Comparison of ENCODE assay signal across 29 mouse cellular contexts in the genomic region with DNA sequence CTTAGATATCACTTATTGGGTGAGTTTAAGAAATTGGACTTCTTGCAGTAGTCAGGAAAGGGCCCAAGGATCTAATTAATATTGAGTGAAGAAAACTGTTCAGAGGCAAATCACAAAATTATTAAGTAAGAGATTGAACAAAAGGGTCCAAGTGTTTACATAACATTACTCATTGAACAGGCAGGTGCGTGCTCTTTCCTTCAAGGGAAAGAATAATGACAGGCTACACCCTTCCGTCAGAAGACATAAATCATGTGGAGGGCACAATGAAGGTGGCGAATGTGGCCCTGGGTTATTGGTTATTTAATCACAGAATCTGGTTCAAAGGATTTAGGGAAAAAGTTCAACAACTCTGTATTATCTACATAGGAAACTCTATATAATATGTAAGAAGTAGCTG.
"Had no signal": no experiment of that assay in that cellular context is flagged by ENCODE, and none has a peak within 500 bp of the region (broad histone marks: within the 10 kb centered on the region; RNA-seq: fewer than 3 reads in every experiment).

No protein-coding gene starts in this region.

- H3K4me2 ChIP-seq: embryonic facial prominence, embryonic 12.5 days; embryonic facial prominence, embryonic 13.5 days; embryonic facial prominence, embryonic 15.5 days; forebrain, embryonic 12.5 days; forebrain, embryonic 13.5 days; forebrain, embryonic 15.5 days had no signal

- H3K36me3 ChIP-seq: embryonic facial prominence, embryonic 10.5 days; embryonic facial prominence, embryonic 12.5 days; embryonic facial prominence, embryonic 13.5 days; embryonic facial prominence, embryonic 15.5 days; forebrain, embryonic 10.5 days; forebrain, embryonic 12.5 days; forebrain, embryonic 15.5 days had no signal

- DNase-seq: cerebellum, adult 2 months; cerebellum, adult 8-10 months; cerebellum, adult 9-10 months; cerebellum, adult 9-11 months; cerebellum, postnatal 10 days; cerebellum, postnatal 14 days; cerebellum, postnatal 25 days; cerebellum, postnatal 36 days; embryo, embryonic 11 days; forebrain, postnatal 0 days; gastrocnemius, adult 2 months; gastrocnemius, postnatal 10 days; gastrocnemius, postnatal 14 days; gastrocnemius, postnatal 25 days; gastrocnemius, postnatal 36 days; heart, adult 11 months; heart, adult 18-20 months; heart, adult 2 months had no signal

- H3K4me3 ChIP-seq: embryonic facial prominence, embryonic 10.5 days; embryonic facial prominence, embryonic 12.5 days; embryonic facial prominence, embryonic 13.5 days; embryonic facial prominence, embryonic 15.5 days; erythroblast, embryonic 14.5 days; forebrain, embryonic 10.5 days; forebrain, embryonic 12.5 days; forebrain, embryonic 13.5 days; forebrain, embryonic 15.5 days; gastrocnemius, adult 2 months; heart, adult 2 months had no signal

- H3K27ac ChIP-seq: embryonic facial prominence, embryonic 10.5 days; embryonic facial prominence, embryonic 12.5 days; embryonic facial prominence, embryonic 13.5 days; embryonic facial prominence, embryonic 15.5 days; forebrain, embryonic 10.5 days; forebrain, embryonic 12.5 days; forebrain, embryonic 13.5 days; forebrain, embryonic 15.5 days; gastrocnemius, adult 2 months; heart, adult 2 months had no signal

- H3K4me1 ChIP-seq: embryonic facial prominence, embryonic 10.5 days; embryonic facial prominence, embryonic 12.5 days; embryonic facial prominence, embryonic 13.5 days; embryonic facial prominence, embryonic 15.5 days; forebrain, embryonic 10.5 days; forebrain, embryonic 12.5 days; forebrain, embryonic 13.5 days had no signal

- H3K27me3 ChIP-seq: embryonic facial prominence, embryonic 12.5 days; embryonic facial prominence, embryonic 13.5 days; embryonic facial prominence, embryonic 15.5 days; forebrain, embryonic 12.5 days; forebrain, embryonic 13.5 days; forebrain, embryonic 15.5 days had no signal

- H3K9me3 ChIP-seq: embryonic facial prominence, embryonic 10.5 days; embryonic facial prominence, embryonic 12.5 days; embryonic facial prominence, embryonic 13.5 days; embryonic facial prominence, embryonic 15.5 days; forebrain, embryonic 10.5 days; forebrain, embryonic 12.5 days; forebrain, embryonic 13.5 days; forebrain, embryonic 15.5 days had no signal

- ATAC-seq: forebrain, embryonic 13.5 days; forebrain, embryonic 14.5 days; forebrain, embryonic 15.5 days; forebrain, embryonic 16.5 days; forebrain, postnatal 0 days had no signal

- H3K9ac ChIP-seq: embryonic facial prominence, embryonic 12.5 days; embryonic facial prominence, embryonic 13.5 days; embryonic facial prominence, embryonic 15.5 days; forebrain, embryonic 12.5 days; forebrain, embryonic 13.5 days; forebrain, embryonic 15.5 days; forebrain, postnatal 0 days had no signal
